Mouse (Mus musculus) embryonic fibroblast, embryonic 13.5 days (primary cell): Measurements from ENCODE around the gene Zfp92.

Experiments
- CTCF ChIP-seq: IDR thresholded peaks from 2 replicates; pipeline ENCODE4 v1.5.1; 2011; ENCODE audit warnings: mild to moderate bottlenecking, control low read depth, low read length, moderate library complexity, borderline replicate concordance; ENCODE audit not compliant: insufficient read depth
- POLR2A ChIP-seq: IDR thresholded peaks from 2 replicates; pipeline ENCODE4 v1.6.1; 2011; ENCODE audit warnings: low read depth, mild to moderate bottlenecking, control low read depth, low read length, moderate library complexity

GRCm38 (mm10) chrX:73401616-73402015, 9.3 kb upstream of the Zfp92 start:
- TF ChIP-seq POLR2A (no peak), CTCF (no peak)
